Mouse (Mus musculus) heart, embryonic 10.5 days (tissue): ENCODE results near the gene Trpm8. TPM values are rescaled to one million over a fixed set of nuclear protein-coding genes. Genes with fewer than 3 reads are reported as not detected.
A peak's percentile ranks its signal among the peaks of the same experiment; 100 is the strongest.

Experiments used
- DNase-seq: peaks from one replicate; pipeline ENCODE4 v3.0.0-alpha.2; 2017; ENCODE audit warnings: low spot score
- H3K27ac ChIP-seq: fragments of 300-500 bp; sonication (generic); 2 replicates; pipeline ENCODE4 v1.5.1; 2016; ENCODE audit warnings: mild to moderate bottlenecking
- H3K27me3 ChIP-seq: fragments of 300-500 bp; sonication (generic); 2 replicates; pipeline ENCODE4 v1.6.1; 2016; ENCODE audit warnings: mild to moderate bottlenecking; ENCODE audit not compliant: poor library complexity, insufficient read depth, severe bottlenecking
- H3K36me3 ChIP-seq: fragments of 300-500 bp; sonication (generic); 2 replicates; pipeline ENCODE4 v1.6.1; 2016; ENCODE audit warnings: mild to moderate bottlenecking, moderate library complexity
- H3K4me1 ChIP-seq: fragments of 300-500 bp; sonication (generic); 2 replicates; pipeline ENCODE4 v1.6.1; 2016; ENCODE audit warnings: mild to moderate bottlenecking
- H3K4me3 ChIP-seq: fragments of 300-500 bp; sonication (generic); 2 replicates; pipeline ENCODE4 v1.5.1; 2016; ENCODE audit warnings: mild to moderate bottlenecking, moderate library complexity
- H3K9me3 ChIP-seq: fragments of 300-500 bp; sonication (generic); 2 replicates; pipeline ENCODE4 v1.6.1; 2016; ENCODE audit warnings: mild to moderate bottlenecking, moderate library complexity
- WGBS: fragments of 180-500 bp; shearing (Covaris S2); methylation state at CpG from one replicate; pipeline ENCODE4 v1.1.7; 2016; 5-methylcytosine and 5-hydroxymethylcytosine counted together
- polyA plus RNA-seq: library from polyadenylated mRNA; unstranded; fragments of >200 nt; fragmentation: Nextera tagmentation; extraction: Ambion mirVana; gene quantifications from 2 replicates; pipeline ENCODE4 v1.2.1, GENCODE M21; 2016

Trpm8 gene
- polyA plus RNA-seq, 1 experiment from 2014 or later, result 0.11 TPM

DNA sequence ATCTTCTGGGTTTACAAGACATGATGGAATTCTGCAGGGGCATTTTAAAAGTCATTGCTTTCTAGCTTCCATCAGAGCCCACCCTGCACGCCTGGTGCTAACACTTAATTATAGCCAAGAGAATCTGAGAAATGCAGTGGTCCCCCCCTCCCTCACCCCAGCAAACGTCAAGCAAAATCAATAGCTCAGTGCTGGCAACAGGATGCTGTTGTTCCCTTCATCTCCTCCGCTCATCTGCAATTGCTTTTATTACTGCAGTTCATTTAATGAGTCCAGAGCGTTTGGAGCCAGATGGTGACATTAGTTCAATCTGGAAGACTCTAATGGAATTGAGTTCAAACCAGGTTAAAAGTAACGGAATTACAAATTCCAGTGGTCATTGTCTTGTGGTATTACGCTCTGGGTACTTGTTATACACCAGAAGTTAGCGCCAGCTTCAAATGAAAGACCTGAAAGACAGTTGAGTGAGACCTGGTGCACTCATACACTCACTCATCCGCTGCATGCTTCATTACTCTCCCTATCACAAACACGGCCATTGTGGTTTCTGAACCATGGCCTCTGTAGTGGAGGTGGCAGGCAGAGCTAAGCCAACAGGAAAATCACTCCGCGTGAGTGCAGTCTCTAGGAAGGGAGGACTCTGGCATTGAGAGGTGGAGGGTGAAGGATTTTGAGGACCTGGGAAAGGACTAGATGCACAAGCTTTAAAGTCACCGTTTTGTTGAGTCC, 128.8 kb downstream of the Trpm8 start:
- Histone ChIP-seq H3K4me1 (no peaks in the 10 kb centered on the region), H3K4me3 (no peak overlapping the region), H3K36me3 (no peaks in the 10 kb centered on the region), H3K9me3 (no peaks in the 10 kb centered on the region), H3K27ac (no peak overlapping the region), H3K27me3 (no peaks in the 10 kb centered on the region)
- DNase-seq, result no peak
- WGBS, result 75% methylated on average over 12 of the region's 12 CpGs

DNA sequence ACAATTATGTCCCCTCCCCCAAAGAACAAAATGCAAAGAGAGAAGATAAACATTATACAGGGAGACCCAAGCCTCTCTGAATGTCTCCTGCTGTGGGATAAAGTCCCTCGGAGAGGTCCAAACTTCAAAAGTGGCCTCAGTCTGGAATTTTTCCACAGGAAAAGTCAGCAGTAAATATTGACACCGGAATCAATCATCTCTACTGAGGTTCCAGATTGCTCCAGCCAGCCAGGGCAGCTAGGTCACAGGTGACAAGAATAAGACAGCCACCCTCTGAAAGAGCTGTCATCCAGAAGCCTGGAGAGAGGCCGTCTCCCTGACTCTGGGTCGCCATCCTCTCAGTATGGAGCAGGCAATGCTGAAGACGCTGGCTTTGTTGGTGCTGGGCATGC, 129.3 kb downstream of the Trpm8 start, which contains the start of gene Spp2:
Spp2 (plus strand) TSS at position 155 of the 392 bp plus-strand sequence.
- no peaks in the 10 kb centered on the region for H3K27me3 ChIP-seq
- H3K36me3 ChIP-seq, result no peaks in the 10 kb centered on the region
- DNase-seq, result no peak
- no peaks in the 10 kb centered on the region for H3K9me3 ChIP-seq
- no peak within 1 kb of the TSS for H3K27ac ChIP-seq
- WGBS, result 65% methylated on average over 5 of the region's 5 CpGs
- H3K4me1 ChIP-seq, result no peaks in the 10 kb centered on the region
- no peak within 1 kb of the TSS for H3K4me3 ChIP-seq

DNA sequence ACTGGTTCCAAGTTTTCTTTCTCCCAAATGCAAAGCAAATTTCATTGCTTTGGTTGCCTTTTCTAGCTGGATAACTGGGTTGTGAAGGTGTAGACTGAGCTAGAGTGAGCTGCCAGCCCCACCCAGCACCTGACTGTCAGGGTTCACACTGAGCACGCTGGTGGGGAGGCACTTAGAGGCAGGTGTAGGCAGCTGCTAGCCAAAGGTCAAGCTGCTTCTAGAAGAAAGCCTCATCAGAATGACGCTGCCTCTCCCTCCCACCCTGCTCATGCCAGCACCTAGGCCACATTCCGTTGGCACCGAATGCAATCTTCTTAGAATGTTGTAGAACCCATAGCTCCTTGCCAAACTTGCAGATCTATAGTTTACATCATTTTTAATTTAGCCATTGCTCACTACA, 130.9 kb downstream of the Trpm8 start:
- Histone ChIP-seq H3K36me3 (no peaks in the 10 kb centered on the region), H3K27me3 (no peaks in the 10 kb centered on the region), H3K9me3 (no peaks in the 10 kb centered on the region), H3K4me3 (no peak overlapping the region), H3K4me1 (no peaks in the 10 kb centered on the region), H3K27ac (no peak overlapping the region)
- 85% methylated on average over 4 of the region's 4 CpGs for WGBS
- no peak for DNase-seq

DNA sequence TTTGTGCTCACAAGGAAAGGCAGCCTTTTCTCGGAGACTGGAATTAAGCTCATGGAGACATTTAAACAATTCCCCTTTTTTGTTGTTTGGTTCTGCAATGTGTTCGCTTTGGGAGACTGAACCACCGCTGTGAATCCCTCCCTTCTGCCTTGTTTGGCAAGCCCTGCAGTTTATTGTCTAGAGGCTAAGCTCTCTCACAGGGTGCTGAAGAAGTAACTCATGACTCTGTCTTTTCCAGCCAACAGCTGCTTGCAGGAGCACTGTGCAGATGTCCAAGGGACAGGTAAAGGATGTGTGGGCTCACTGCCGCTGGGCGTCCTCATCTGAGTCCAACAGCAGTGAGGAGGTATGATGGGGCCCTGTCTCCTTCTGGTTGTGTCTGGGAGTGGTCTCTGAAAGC, 134.6 kb downstream of the Trpm8 start:
- DNase-seq, result no peak
- WGBS, result 85% methylated on average over 5 of the region's 5 CpGs

DNA sequence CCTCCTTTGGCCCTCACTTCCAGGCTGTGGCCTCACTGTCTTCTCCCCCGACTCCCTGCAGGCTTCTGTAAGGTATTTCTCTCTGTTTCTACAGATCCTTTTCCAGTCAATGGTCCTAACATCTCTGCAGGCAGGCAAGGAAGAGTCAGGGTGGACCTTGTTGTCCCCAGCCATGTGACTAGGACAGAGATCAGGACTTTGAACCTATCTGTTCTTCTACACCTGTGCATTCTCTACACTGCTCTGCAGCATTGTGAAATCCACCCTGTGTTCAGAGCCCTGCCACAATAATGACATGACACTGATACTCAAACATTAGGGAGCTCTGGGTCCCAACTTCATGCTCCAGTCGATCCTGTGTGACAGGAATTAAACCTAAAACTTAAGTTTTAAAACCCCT, 141.5 kb downstream of the Trpm8 start:
- 53% methylated on average over 2 of the region's 2 CpGs for WGBS
- Histone ChIP-seq H3K27ac (no peak overlapping the region), H3K27me3 (no peaks in the 10 kb centered on the region), H3K9me3 (no peaks in the 10 kb centered on the region), H3K36me3 (no peaks in the 10 kb centered on the region), H3K4me1 (no peaks in the 10 kb centered on the region), H3K4me3 (no peak overlapping the region)
- no peak for DNase-seq

More for the DNA sequence above, 134.6 kb downstream of the Trpm8 start:
- no peak overlapping the region for H3K4me3 ChIP-seq
- no peaks in the 10 kb centered on the region for H3K4me1 ChIP-seq
- no peaks in the 10 kb centered on the region for H3K9me3 ChIP-seq
- no peaks in the 10 kb centered on the region for H3K36me3 ChIP-seq
- H3K27me3 ChIP-seq, result no peaks in the 10 kb centered on the region
- no peak overlapping the region for H3K27ac ChIP-seq

DNA sequence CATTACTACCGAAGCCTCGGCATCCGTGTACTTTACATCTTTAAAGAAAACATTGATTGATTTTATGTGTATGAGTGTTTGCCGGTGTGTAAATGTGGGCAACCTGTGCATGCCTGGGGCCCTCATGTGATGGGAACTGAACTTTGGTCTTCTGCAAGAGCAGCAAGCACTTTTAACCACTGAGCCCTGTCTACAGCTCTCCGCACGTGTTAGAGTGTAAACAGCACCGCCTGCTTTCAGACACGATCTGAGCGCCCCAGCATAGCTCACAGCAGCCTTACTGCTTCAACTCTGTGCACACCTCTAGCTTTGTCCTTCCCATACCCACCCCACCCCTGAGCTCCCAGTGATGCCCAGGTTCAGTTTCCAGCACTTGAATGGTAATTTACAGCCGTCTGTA, 144.6 kb downstream of the Trpm8 start:
- Histone ChIP-seq H3K4me1 (no peaks in the 10 kb centered on the region), H3K27me3 (peaks cover 8% of the 10 kb centered on the region; the same call in 1 of the 2 replicates), H3K4me3 (no peak overlapping the region), H3K27ac (no peak overlapping the region), H3K9me3 (no peaks in the 10 kb centered on the region), H3K36me3 (no peaks in the 10 kb centered on the region)
- no peak for DNase-seq
- 80% methylated on average over 10 of the region's 10 CpGs for WGBS

DNA sequence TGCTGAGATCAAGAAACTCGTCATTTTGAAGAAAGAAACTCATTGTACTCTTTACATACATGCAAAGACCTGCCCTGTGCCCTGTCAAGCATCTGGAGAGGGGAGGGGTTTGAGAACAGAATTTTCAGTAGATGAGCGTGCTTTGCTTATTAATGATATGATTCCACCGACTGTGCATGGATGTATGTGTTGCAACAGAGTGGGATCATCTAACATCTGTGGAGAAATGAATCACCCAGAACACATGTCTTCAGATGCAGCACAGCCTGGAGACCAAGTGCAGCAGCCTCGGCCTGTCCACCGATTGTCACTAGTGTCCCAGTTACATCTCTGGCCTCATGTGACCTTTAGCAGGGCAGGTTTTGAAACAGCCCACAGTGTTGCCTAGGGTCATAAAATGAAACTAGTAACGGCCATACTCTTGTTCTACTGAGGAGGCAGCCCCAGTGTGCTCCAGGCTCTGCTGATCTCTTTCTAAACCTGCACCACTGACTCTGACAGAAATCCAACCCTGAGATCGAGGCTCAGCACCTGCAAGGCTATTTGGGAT, 145.5 kb downstream of the Trpm8 start:
- Histone ChIP-seq H3K9me3 (no peaks in the 10 kb centered on the region), H3K4me1 (no peaks in the 10 kb centered on the region), H3K27me3 (peaks cover 8% of the 10 kb centered on the region; the same call in 1 of the 2 replicates), H3K4me3 (no peak overlapping the region), H3K36me3 (no peaks in the 10 kb centered on the region), H3K27ac (no peak overlapping the region)
- 75% methylated on average over 7 of the region's 7 CpGs for WGBS
- no peak for DNase-seq

DNA sequence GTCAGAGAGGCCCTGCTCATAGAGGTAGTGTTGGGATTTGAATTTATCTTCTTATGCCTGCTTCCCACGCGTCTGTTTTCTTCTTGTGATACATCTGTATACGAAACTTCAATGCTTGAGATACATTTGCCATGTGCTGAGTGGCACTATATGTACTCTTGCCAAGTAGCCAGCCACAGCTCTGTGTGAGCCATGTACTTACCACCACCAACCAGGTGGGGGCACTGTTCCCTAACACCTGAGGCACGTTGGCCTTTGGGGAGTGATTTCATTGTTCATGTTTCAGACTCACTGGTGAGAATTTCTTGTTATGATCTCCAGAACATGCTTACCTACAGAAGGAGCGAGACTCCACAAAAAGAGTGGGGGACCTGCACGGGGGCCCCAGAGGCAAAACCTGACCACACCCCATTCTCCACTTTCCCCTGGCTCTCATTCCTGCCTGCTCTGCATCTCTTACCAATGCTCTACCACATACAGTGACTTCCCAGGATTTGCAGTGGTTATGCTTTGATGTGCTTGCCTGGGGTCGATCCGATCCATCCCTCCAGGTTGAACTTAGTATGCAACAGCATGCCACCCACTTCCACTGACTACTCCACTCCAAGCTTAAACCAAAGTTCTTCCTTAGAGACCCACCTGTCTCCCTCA, 147.3 kb downstream of the Trpm8 start:
- H3K27ac ChIP-seq, result no peak overlapping the region

DNA sequence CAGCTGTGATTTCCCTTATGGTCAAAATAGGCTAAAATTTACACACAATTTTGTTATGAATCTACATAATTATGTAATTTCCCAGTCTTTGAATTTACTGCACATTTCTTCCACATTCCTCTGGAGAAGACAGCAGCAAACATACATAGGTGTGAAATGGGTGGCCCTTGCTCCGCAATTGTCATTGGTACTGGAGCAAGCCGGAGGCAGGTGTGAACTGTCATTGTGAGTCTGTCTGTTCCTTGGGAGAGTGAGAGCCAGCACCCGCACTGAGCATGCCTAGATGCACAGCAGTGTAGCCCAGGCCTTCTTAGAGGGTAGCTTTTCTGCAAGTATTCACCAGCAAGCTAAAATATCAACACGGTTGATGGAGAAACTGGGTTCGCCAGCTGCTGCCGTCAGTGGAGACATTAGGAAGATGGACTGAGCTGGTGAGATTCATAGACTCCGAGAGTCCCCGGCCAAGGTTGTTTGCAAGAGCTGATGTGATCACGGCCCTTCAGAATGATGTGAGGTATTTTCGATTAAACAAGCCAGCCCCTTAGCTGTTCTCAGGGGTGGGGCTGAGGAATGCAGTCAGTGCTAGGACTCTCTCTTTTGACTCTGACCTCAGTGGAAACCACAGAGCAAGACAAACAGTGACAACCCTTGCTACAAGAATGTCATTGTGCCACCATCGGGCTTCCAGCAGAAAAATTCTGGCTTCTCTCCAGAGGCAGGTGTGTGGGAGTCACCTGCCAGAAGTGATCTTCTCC, 150.7 kb downstream of the Trpm8 start:
- DNase-seq, result no peak
- no peaks in the 10 kb centered on the region for H3K4me1 ChIP-seq
- H3K36me3 ChIP-seq, result no peaks in the 10 kb centered on the region
- 73% methylated on average over 11 of the region's 11 CpGs for WGBS
- H3K9me3 ChIP-seq, result no peaks in the 10 kb centered on the region
- H3K27me3 ChIP-seq, result peaks cover 8% of the 10 kb centered on the region; the same call in 1 of the 2 replicates
- no peak overlapping the region for H3K4me3 ChIP-seq
- no peak overlapping the region for H3K27ac ChIP-seq

More for the DNA sequence above, 147.3 kb downstream of the Trpm8 start:
- Histone ChIP-seq H3K9me3 (no peaks in the 10 kb centered on the region), H3K27me3 (peaks cover 8% of the 10 kb centered on the region; the same call in 1 of the 2 replicates), H3K36me3 (no peaks in the 10 kb centered on the region), H3K4me3 (no peak overlapping the region), H3K4me1 (no peaks in the 10 kb centered on the region)
- DNase-seq, result peak; percentile 80
- 26% methylated on average over 8 of the region's 8 CpGs for WGBS

DNA sequence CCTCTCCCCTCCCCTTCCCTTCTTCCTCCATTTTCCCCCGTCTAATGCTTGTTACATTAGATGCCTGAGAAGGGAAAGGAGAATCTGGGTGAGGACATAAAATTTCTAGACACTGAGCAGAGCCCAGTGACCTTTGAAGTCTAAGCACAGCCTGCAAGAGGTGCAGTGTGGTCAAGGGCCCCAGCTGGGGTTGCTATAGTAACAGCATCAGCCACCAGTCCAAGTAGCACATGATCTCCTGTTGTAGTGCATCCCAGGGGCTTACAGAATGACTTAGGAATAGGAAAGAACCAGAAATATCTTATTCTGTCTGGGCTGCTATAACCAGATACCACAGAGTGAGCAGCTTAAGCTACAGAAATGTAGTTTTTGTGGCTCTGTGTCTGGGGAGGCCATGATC, 152.0 kb downstream of the Trpm8 start:
- Histone ChIP-seq H3K27me3 (peaks cover 8% of the 10 kb centered on the region; the same call in 1 of the 2 replicates), H3K36me3 (no peaks in the 10 kb centered on the region), H3K4me3 (no peak overlapping the region), H3K4me1 (no peaks in the 10 kb centered on the region), H3K27ac (no peak overlapping the region), H3K9me3 (no peaks in the 10 kb centered on the region)
- DNase-seq, result no peak
- 67% methylated on average over 1 of the region's 1 CpGs for WGBS

DNA sequence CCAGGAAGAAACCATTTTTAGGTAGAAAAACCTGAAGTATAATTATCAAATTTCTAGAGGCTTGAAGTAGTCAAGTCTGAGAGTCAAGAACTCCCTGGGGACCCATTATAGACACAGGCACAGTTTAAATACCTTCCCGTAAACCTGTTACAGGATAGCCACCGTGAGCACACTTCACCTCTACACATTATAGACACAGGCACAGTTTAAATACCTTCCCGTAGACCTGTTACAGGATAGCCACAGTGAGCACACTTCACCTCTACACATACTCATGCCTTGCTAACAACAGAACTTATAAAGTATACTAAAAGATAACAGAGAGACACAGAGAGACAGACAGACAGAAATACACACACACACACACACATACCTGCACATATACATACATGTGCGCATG, 153.8 kb downstream of the Trpm8 start:
- Histone ChIP-seq H3K4me1 (no peaks in the 10 kb centered on the region), H3K36me3 (no peaks in the 10 kb centered on the region), H3K27me3 (no peaks in the 10 kb centered on the region), H3K9me3 (no peaks in the 10 kb centered on the region), H3K4me3 (no peak overlapping the region), H3K27ac (no peak overlapping the region)
- 79% methylated on average over 4 of the region's 4 CpGs for WGBS
- DNase-seq, result no peak

DNA sequence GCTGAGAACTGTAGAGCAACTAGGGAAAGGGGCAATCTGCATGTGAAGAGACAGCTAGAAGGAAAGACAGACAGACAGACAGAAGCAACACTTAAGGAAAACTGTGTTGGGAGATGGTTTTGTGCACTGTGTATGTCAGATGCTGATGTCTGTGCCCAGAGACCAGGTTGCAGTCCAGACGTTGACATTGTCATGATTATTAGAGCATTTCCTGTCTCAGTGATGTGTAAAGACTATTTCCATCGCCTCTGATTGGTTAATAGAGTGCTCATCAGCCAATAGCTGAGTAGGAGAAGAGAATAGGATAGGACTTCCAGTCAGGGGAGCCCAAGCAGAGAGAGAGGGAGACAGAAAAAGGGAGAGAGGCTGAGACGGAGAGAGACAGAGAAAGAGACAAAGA, 155.1 kb downstream of the Trpm8 start:
- Histone ChIP-seq H3K9me3 (no peaks in the 10 kb centered on the region), H3K4me1 (no peaks in the 10 kb centered on the region), H3K27me3 (no peaks in the 10 kb centered on the region), H3K36me3 (no peaks in the 10 kb centered on the region), H3K4me3 (no peak overlapping the region), H3K27ac (no peak overlapping the region)
- no peak for DNase-seq
- 52% methylated on average over 3 of the region's 3 CpGs for WGBS
